Mouse (Mus musculus): ENCODE data around the gene Zfp455. TPM values are rescaled to one million over a fixed set of nuclear protein-coding genes. Genes with fewer than 3 reads are reported as not detected.
A peak's percentile ranks its signal among the peaks of the same experiment; 100 is the strongest.
"Not testable (repeated sequence)": the region's sequence is repeated elsewhere in the genome, so short reads cannot be mapped to it uniquely, and the experiment has no call there.

Gene Zfp455
- 1.6 and 1.9 TPM in 2 replicates for polyA plus RNA-seq (2015; fragmentation: Nextera tagmentation; extraction: Ambion mirVana)

DNA sequence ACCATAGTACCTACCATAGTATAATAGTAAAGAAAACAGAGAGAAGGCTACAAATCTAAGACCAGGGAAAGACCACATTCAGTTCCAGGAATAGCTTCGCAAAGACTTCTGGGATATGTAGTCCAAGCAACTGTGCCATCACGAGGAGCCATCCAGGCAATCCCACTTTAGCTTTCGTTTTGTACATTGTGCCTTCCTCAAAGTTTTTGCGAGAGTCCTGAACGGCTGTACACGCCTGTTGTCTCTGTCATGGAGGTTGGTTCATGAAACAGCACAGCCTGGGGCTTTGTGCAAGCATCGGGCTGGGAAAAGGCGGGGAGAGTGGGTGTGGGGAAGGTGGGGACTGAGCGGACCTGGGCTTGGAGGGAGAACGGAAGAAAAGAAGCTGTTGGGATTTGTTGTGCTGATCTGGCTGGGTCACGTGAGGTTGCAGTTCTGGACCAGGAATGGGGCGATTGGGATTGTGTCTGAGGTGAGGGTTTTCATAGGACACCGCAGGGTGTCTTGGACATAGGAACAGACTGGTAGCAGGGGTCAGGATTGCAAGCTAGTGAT lies at the start of gene Zfp455:
TSS of gene Zfp455 (plus strand) at position 167 of the 555 bp plus-strand sequence.
- peak within 1 kb of the TSS; percentile 73 for H3K4me2 ChIP-seq
- peak; percentile 91 for ATAC-seq (ENCODE audit: borderline replicate concordance, extremely low read depth, low FRiP score, low TSS enrichment)
- H3K27me3 ChIP-seq = no peaks in the 10 kb centered on the region
- no peak within 1 kb of the TSS; the same call in 1 of the 2 replicates for H3K27ac ChIP-seq
- no peaks in the 10 kb centered on the region for H3K9me3 ChIP-seq
- peak within 1 kb of the TSS; percentile 67 for H3K9ac ChIP-seq
- H3K4me3 ChIP-seq = peak within 1 kb of the TSS; percentile 82
- H3K36me3 ChIP-seq = no peaks in the 10 kb centered on the region
- H3K4me1 ChIP-seq = peaks cover 5% of the 10 kb centered on the region; the same call in 1 of the 2 replicates
- WGBS = 2% methylated on average over 13 of the region's 13 CpGs

- WGBS = 46% methylated on average over 4 of the region's 4 CpGs
These were observed 28.2 kb upstream of the Zfp455 start for GRCm38 (mm10) chr13:67166122-67166521.

GRCm38 (mm10) chr13:67172991-67173722 lies 21.1 kb upstream of the Zfp455 start, which contains the start of gene Rsl1:
Gene Rsl1 (plus strand): TSS chr13:67173182.
- not testable (repeated sequence) for H3K9me3 ChIP-seq, H3K36me3 ChIP-seq, H3K4me1 ChIP-seq, H3K27me3 ChIP-seq
- H3K4me3 ChIP-seq = peak within 1 kb of the TSS; percentile 69
- ATAC-seq (ENCODE audit: borderline replicate concordance, extremely low read depth, low FRiP score, low TSS enrichment) = peak; percentile 99
- H3K27ac ChIP-seq = peak within 1 kb of the TSS; percentile 72
- WGBS = under 1% methylated on average over 17 of the region's 17 CpGs
- peak within 1 kb of the TSS; percentile 62 for H3K4me2 ChIP-seq
- H3K9ac ChIP-seq = peak within 1 kb of the TSS; percentile 50

More at GRCm38 (mm10) chr13:67166122-67166521, 28.2 kb upstream of the Zfp455 start:
- H3K9me3 ChIP-seq; H3K4me2 ChIP-seq; ATAC-seq (ENCODE audit: borderline replicate concordance, extremely low read depth, low FRiP score, low TSS enrichment); H3K9ac ChIP-seq; H3K27ac ChIP-seq; H3K4me1 ChIP-seq; H3K27me3 ChIP-seq; H3K36me3 ChIP-seq; H3K4me3 ChIP-seq: not testable (repeated sequence)

- H3K4me1 ChIP-seq = no peaks in the 10 kb centered on the region; the same call in 1 of the 2 replicates
- H3K27me3 ChIP-seq = no peaks in the 10 kb centered on the region
- H3K27ac ChIP-seq = no peak overlapping the region
- ATAC-seq (ENCODE audit: borderline replicate concordance, extremely low read depth, low FRiP score, low TSS enrichment) = no peak
- H3K9me3 ChIP-seq = no peaks in the 10 kb centered on the region
- peak overlapping the region; percentile 69 for H3K4me3 ChIP-seq
- 18% methylated on average over 5 of the region's 5 CpGs for whole genome bisulfite sequencing
- peaks cover 9% of the 10 kb centered on the region for H3K36me3 ChIP-seq
- peak overlapping the region; percentile 50 for H3K9ac ChIP-seq
- peak overlapping the region; percentile 62 for H3K4me2 ChIP-seq
These were observed 20.6 kb upstream of the Zfp455 start for GRCm38 (mm10) chr13:67173723-67174055.

- no peaks in the 10 kb centered on the region for H3K9me3 ChIP-seq
- no peak overlapping the region for H3K4me3 ChIP-seq
- WGBS = 62% methylated on average over 3 of the region's 3 CpGs
- H3K4me1 ChIP-seq = no peaks in the 10 kb centered on the region
- no peak for ATAC-seq (ENCODE audit: borderline replicate concordance, extremely low read depth, low FRiP score, low TSS enrichment)
- no peak overlapping the region for H3K27ac ChIP-seq
- H3K27me3 ChIP-seq = no peaks in the 10 kb centered on the region
- H3K4me2 ChIP-seq = no peak overlapping the region
- no peaks in the 10 kb centered on the region for H3K36me3 ChIP-seq
- H3K9ac ChIP-seq = no peak overlapping the region
These were observed 7.3 kb downstream of the Zfp455 start for GRCm38 (mm10) chr13:67201656-67202055.

DNA sequence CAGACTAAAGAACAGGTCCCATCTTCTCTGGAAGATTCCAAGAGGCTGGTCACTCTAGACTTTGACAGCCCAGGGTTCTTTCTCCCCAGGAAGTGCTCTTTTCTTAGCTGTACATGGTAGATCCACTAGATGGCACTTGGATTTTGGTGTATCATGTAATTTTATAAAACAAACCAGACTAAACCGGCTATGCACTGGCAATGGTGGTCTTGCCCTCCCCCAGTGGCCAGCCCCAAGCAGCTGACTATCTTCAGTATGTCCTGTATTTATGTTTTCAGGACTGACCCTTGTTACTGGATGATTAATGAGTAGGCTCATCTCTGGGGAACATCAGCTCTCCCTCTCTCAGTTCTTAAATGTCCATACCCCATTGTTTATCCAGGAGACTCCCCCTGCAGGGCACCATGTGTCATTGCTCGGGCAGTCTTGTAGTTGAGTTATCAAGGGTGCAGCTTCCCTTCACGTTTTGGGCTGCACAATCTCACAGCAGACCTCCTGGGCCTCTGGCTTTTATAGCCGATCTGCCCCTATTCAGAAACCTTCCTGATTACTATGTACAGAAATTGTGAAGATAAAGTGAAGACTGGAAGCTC lies 19.8 kb downstream of the Zfp455 start:
- no peak overlapping the region for H3K4me2 ChIP-seq
- H3K4me1 ChIP-seq = no peaks in the 10 kb centered on the region
- H3K9ac ChIP-seq = no peak overlapping the region
- ATAC-seq (ENCODE audit: borderline replicate concordance, extremely low read depth, low FRiP score, low TSS enrichment) = no peak
- H3K27ac ChIP-seq = no peak overlapping the region
- H3K9me3 ChIP-seq = no peaks in the 10 kb centered on the region
- 51% methylated on average over 4 of the region's 4 CpGs for WGBS
- no peaks in the 10 kb centered on the region for H3K27me3 ChIP-seq
- no peaks in the 10 kb centered on the region for H3K36me3 ChIP-seq
- H3K4me3 ChIP-seq = no peak overlapping the region

Other genes starting within 250 kb of the Zfp455 start
- 3.7 TPM in 2 replicates for gene Zfp712, start 133.3 kb upstream of the Zfp455 start, polyA plus RNA-seq (2015; fragmentation: Nextera tagmentation; extraction: Ambion mirVana)
- 5.0 and 5.5 TPM in 2 replicates for gene Zfp708, start 96.5 kb upstream of the Zfp455 start, polyA plus RNA-seq (2015; fragmentation: Nextera tagmentation; extraction: Ambion mirVana)
- 3.4 and 3.5 TPM in 2 replicates for gene Gm28557, start 85.9 kb upstream of the Zfp455 start, polyA plus RNA-seq (2015; fragmentation: Nextera tagmentation; extraction: Ambion mirVana)
- gene Rslcan18, start 78.2 kb upstream of the Zfp455 start, polyA plus RNA-seq (2015; fragmentation: Nextera tagmentation; extraction: Ambion mirVana) = 0.16 and 0.39 TPM in 2 replicates
- 1.9 TPM in 2 replicates for gene Zfp759, start 72.8 kb upstream of the Zfp455 start, polyA plus RNA-seq (2015; fragmentation: Nextera tagmentation; extraction: Ambion mirVana)
- 9.0 and 9.1 TPM in 2 replicates for gene Rsl1, start 21.3 kb upstream of the Zfp455 start, polyA plus RNA-seq (2015; fragmentation: Nextera tagmentation; extraction: Ambion mirVana)
- 1.5 TPM in 2 replicates for gene Zfp458, start 84.0 kb downstream of the Zfp455 start, polyA plus RNA-seq (2015; fragmentation: Nextera tagmentation; extraction: Ambion mirVana)
- gene Zfp457, start 112.0 kb downstream of the Zfp455 start, polyA plus RNA-seq (2015; fragmentation: Nextera tagmentation; extraction: Ambion mirVana) = 0.21 and 0.92 TPM in 2 replicates
- gene Zfp595, start 138.1 kb downstream of the Zfp455 start, polyA plus RNA-seq (2015; fragmentation: Nextera tagmentation; extraction: Ambion mirVana) = 2.7 and 2.8 TPM in 2 replicates
- gene Gm28044, start 166.0 kb downstream of the Zfp455 start, polyA plus RNA-seq (2015; fragmentation: Nextera tagmentation; extraction: Ambion mirVana) = 0.64 TPM in 1 of 2 replicates, not detected in the other
- 0.93 and 1.1 TPM in 2 replicates for gene Zfp953, start 166.1 kb downstream of the Zfp455 start, polyA plus RNA-seq (2015; fragmentation: Nextera tagmentation; extraction: Ambion mirVana)
- 0.46 and 0.48 TPM in 2 replicates for gene Gm28041, start 181.2 kb downstream of the Zfp455 start, polyA plus RNA-seq (2015; fragmentation: Nextera tagmentation; extraction: Ambion mirVana)
- gene Zfp456, start 181.3 kb downstream of the Zfp455 start, polyA plus RNA-seq (2015; fragmentation: Nextera tagmentation; extraction: Ambion mirVana) = 1.8 and 1.9 TPM in 2 replicates
- gene Zfp429, start 205.3 kb downstream of the Zfp455 start, polyA plus RNA-seq (2015; fragmentation: Nextera tagmentation; extraction: Ambion mirVana) = 6.8 and 7.7 TPM in 2 replicates
- 1.1 and 1.7 TPM in 2 replicates for gene Zfp459, start 226.9 kb downstream of the Zfp455 start, polyA plus RNA-seq (2015; fragmentation: Nextera tagmentation; extraction: Ambion mirVana)

Measured in lung, embryonic 15.5 days (tissue).